Mouse (Mus musculus) left cerebral cortex, adult 18-20 months (tissue): ENCODE data around the gene Myog. TPM values are rescaled to one million over a fixed set of nuclear protein-coding genes. Genes with fewer than 3 reads are reported as not detected.
"Not testable (repeated sequence)": the region's sequence is repeated elsewhere in the genome, so short reads cannot be mapped to it uniquely, and the experiment has no call there.

ENCODE experiments used
- DNase-seq, 2 experiments: peaks; one replicate each; pipeline ENCODE4 v3.0.0; 2021 to 2022; ENCODE audit warnings: low spot score in 2 of 2, mixed read lengths in 1 of 2
- long read RNA-seq, 2 experiments: library from polyadenylated mRNA; stranded (forward); transcript quantifications; one replicate each; pipeline ENCODE4 v2.0.0; 2021
- total RNA-seq, 2 experiments: library from RNA; stranded (reverse); gene quantifications; 2 replicates each; pipeline ENCODE4 v1.2.3; 2021

Gene Myog
- total RNA-seq: not detected
- long read RNA-seq, experiment 1: 0 reads
- long read RNA-seq, experiment 2: 0 reads

- DNase-seq: no peak
Observed at GRCm38 (mm10) chr1:134289598-134290099, at the start of gene Myog. TSS of gene Myog (plus strand) at chr1:134289989.

- peak in 1 of 2 experiments; percentile 62 for DNase-seq
Observed at GRCm38 (mm10) chr1:134240701-134241100, 49.1 kb upstream of the Myog start.

- DNase-seq: no peak
Observed at GRCm38 (mm10) chr1:134241298-134241697, 48.5 kb upstream of the Myog start.

GRCm38 (mm10) chr1:134242286-134242685 is 47.5 kb upstream of the Myog start:
- DNase-seq: no peak

GRCm38 (mm10) chr1:134243505-134243904 is 46.3 kb upstream of the Myog start:
- DNase-seq: no peak

GRCm38 (mm10) chr1:134243948-134244914 is 45.6 kb upstream of the Myog start:
- peak; percentile 92 to 94 for DNase-seq

- no peak for DNase-seq
Observed at GRCm38 (mm10) chr1:134245004-134245717, 44.6 kb upstream of the Myog start.

GRCm38 (mm10) chr1:134246590-134246989 is 43.2 kb upstream of the Myog start:
- no peak for DNase-seq

GRCm38 (mm10) chr1:134249681-134250080 is 40.1 kb upstream of the Myog start:
- DNase-seq: not testable (repeated sequence)

GRCm38 (mm10) chr1:134264341-134264740 is 25.4 kb upstream of the Myog start:
- no peak for DNase-seq

GRCm38 (mm10) chr1:134265797-134266196 is 24.0 kb upstream of the Myog start:
- DNase-seq: no peak

- no peak for DNase-seq
Observed at GRCm38 (mm10) chr1:134270026-134270425, 19.8 kb upstream of the Myog start.

- DNase-seq: no peak
Observed at GRCm38 (mm10) chr1:134272754-134273250, 17.0 kb upstream of the Myog start.

- DNase-seq: peak in 1 of 2 experiments; percentile 49
Observed at GRCm38 (mm10) chr1:134273493-134274395, 16.0 kb upstream of the Myog start.

GRCm38 (mm10) chr1:134274483-134274920 is 15.3 kb upstream of the Myog start:
- no peak for DNase-seq

GRCm38 (mm10) chr1:134275616-134276464 is 13.9 kb upstream of the Myog start:
- peak; percentile 40 to 50 for DNase-seq

GRCm38 (mm10) chr1:134276823-134277222 is 13.0 kb upstream of the Myog start:
- no peak for DNase-seq

- DNase-seq: no peak
Observed at GRCm38 (mm10) chr1:134280174-134280573, 9.6 kb upstream of the Myog start.

- DNase-seq: no peak
Observed at GRCm38 (mm10) chr1:134281563-134281962, 8.2 kb upstream of the Myog start.
